Mouse (Mus musculus) mouse trophoblast stem cell (cell line): ENCODE measurements around the gene Defb18.
"Not testable (repeated sequence)": the region's sequence is repeated elsewhere in the genome, so short reads cannot be mapped to it uniquely, and the experiment has no call there.

Experiments used
- in situ Hi-C, 2 experiments: fragments of 300-500 bp; cut with MseI, MboI; formaldehyde crosslinking; loops; 2 replicates in 1 of 2; 3 replicates in 1 of 2; pipeline ENCODE4 v1.15.1; 2025

The Defb18 gene

GRCm38 (mm10) chr1:18237343-18237742, at the start of gene Defb18:
Gene Defb18 (minus strand): TSS chr1:18237443.
- in situ Hi-C loops: no loop called here

GRCm38 (mm10) chr1:18271095-18271494, 33.9 kb upstream of the Defb18 start:
- in situ Hi-C loops: no loop called here

- in situ Hi-C loops: no loop called here
Measured at GRCm38 (mm10) chr1:18268845-18269244, 31.6 kb upstream of the Defb18 start.

DNA sequence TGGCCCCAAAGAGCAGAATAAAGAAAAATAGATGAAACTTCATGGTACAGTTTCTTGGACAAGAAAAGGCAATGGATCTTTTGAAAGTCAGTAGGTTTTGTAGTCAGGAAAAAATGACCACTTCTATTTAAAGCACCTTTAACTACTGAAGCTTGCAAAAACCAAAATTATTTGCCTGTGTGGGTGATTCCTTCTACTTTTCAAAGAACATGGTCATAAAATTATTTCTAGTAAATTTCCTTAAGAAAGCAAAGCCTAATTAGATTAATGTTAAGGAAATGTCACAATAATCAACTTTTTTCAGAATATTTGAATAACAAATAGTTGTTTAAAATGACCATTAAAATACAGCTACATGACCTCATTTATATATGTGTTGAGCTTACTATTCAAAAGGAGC, 27.8 kb upstream of the Defb18 start, which contains the start of gene Defb41:
Gene Defb41 (minus strand): TSS at position 101 of the 400 bp plus-strand sequence.
- in situ Hi-C loops: no loop called here

DNA sequence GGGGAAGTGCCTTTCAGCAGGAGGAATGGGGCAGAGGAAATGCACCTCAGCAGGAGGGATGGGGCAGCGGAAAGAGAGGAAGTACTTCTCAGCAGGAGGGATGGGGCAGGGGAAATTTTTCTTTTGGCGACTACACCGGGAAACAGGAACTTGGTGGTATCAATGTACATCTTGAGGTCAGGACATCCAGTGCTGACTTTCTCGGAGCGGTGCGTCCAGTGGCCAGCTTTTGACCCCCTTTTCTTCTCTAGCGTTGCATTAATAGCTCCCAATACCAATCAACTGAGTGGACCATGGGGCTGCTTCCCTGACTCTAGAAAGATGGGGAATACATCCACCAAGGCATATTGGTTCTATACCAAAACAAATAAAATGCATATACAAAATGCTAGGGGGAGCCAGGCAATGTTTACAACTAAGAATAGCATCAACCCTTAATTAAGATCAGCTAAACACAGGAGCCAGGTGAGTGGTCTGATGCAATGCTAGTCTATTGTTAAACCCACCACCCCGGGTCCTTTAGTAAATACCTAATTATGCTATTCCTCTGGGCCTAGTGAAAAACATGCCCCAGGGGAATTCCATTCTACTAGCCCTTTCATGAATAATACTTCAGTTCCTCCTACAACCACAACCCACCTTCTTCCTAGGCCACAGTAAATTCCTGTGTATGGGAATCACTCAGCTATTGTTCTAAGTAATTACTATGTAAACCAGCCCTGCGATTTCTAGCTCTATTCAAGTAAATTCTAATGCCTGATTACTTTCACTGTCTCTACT, 8.7 kb upstream of the Defb18 start:
- in situ Hi-C loops: not testable (repeated sequence)

- in situ Hi-C loops: no loop called here
Measured at GRCm38 (mm10) chr1:18223385-18223945, 13.8 kb downstream of the Defb18 start.

GRCm38 (mm10) chr1:18191719-18192118, 45.5 kb downstream of the Defb18 start:
- in situ Hi-C loops: no loop called here

GRCm38 (mm10) chr1:18190714-18191712, 46.2 kb downstream of the Defb18 start:
- in situ Hi-C loops: no loop called here
